ENCODE assay signal across 12 mouse cellular contexts in genomic region chr12:71973577-71973976, GRCm38 (mm10).
DNase-seq lines count a peak whose midpoint lies in the region; TF ChIP-seq lines count a peak whose summit lies in the region.
"Had no signal": no experiment of that assay in that cellular context is flagged by ENCODE, and none has a peak within 500 bp of the region (broad histone marks: within the 10 kb centered on the region; RNA-seq: fewer than 3 reads in every experiment).

No protein-coding gene starts in this region.

- H3K36me3 ChIP-seq in heart, adult 2 months (ENCODE audit: control insufficient read depth, insufficient read depth, low read length), result peaks cover 49% of the 10 kb centered on the region
- H3K36me3 ChIP-seq: intestine, embryonic 15.5 days had no signal

- no peak for TF ChIP-seq EP300 in heart, adult 2 months (IDR thresholded peaks at IDR 0.05; ENCODE audit: insufficient read depth, low read depth, low read length)

- intact Hi-C loops in heart, adult 2 months (cut with DNase I), result no loop called here

- H3K27me3 ChIP-seq in heart, adult 2 months (ENCODE audit: control insufficient read depth, insufficient read depth, low read length), result no peaks in the 10 kb centered on the region
- H3K27me3 ChIP-seq: intestine, embryonic 15.5 days; liver, embryonic 12.5 days had no signal

- no peaks in the 10 kb centered on the region for H3K79me2 ChIP-seq in heart, adult 2 months (replicated peaks; ENCODE audit: control insufficient read depth, insufficient read depth, low read length)

- peaks cover 24% of the 10 kb centered on the region for H3K4me1 ChIP-seq in heart, adult 2 months (ENCODE audit: control insufficient read depth, insufficient read depth, low read length)

- peak overlapping the region; percentile 42 for H3K27ac ChIP-seq in heart, adult 2 months
- H3K27ac ChIP-seq: liver, embryonic 12.5 days had no signal

- DNase-seq in adrenal gland, postnatal 10 days, result peak; percentile 34
- no peak for DNase-seq in adrenal gland, adult (ENCODE audit: inconsistent age in 2 of 2, low spot score in 1 of 2)
- DNase-seq in heart, adult 2 months, result peak in 1 of 2 experiments; percentile 46
- no peak for DNase-seq in heart, postnatal 4 days
- peak; percentile 31 for DNase-seq in lung, postnatal 10 days
- DNase-seq in lung, postnatal 14 days, result no peak
- DNase-seq in cerebellum, postnatal 36 days, result peak; percentile 15 to 20
- no peak for DNase-seq in kidney, postnatal 14 days
- DNase-seq: adrenal gland, postnatal 25 days; thymus, adult 18-20 months had no signal

- no peak for TF ChIP-seq CTCF in heart, adult 2 months (IDR thresholded peaks at IDR 0.05)

- no peak overlapping the region for H3K9ac ChIP-seq in heart, adult 2 months (ENCODE audit: low read depth, low read length)
- H3K9ac ChIP-seq: intestine, embryonic 15.5 days; liver, embryonic 12.5 days had no signal

- TF ChIP-seq POLR2A in heart, adult 2 months (IDR thresholded peaks at IDR 0.05; ENCODE audit: insufficient read depth, low read depth, low read length), result no peak

- no peak overlapping the region for H3K4me3 ChIP-seq in heart, adult 2 months
- H3K4me3 ChIP-seq: intestine, embryonic 15.5 days; liver, embryonic 12.5 days had no signal

- 54% methylated on average over 9 of the region's 9 CpGs for WGBS in heart, adult 2 months

Comparison
In these comparisons a context has a peak if more than half of its experiments do, and no peak if none do; other contexts are left out.
1. DNase-seq: peak in adrenal gland, postnatal 10 days (single experiment), lung, postnatal 10 days (single experiment) and cerebellum, postnatal 36 days (2 of 2); none in adrenal gland, adult (0 of 2), heart, postnatal 4 days (single experiment), lung, postnatal 14 days (single experiment) and kidney, postnatal 14 days (single experiment).